Mouse (Mus musculus): ENCODE data around the gene Trio.

- no peak for TF ChIP-seq CTCF (IDR thresholded peaks at IDR 0.05; ENCODE audit: insufficient read depth, low read length)
- TF ChIP-seq POLR2A (IDR thresholded peaks at IDR 0.05; ENCODE audit: borderline replicate concordance, extremely low read depth, low read depth, low read length): no peak
Observed at GRCm38 (mm10) chr15:27931459-27931858, 94.2 kb downstream of the Trio start.
